Mouse (Mus musculus) intestine, postnatal 0 days (tissue): ENCODE results near the gene Cdhr3. TPM values are rescaled to one million over a fixed set of nuclear protein-coding genes. Genes with fewer than 3 reads are reported as not detected.

Experiments used
- ATAC-seq: fragments of 200-750 bp; cut with Nextera tagmentation; 2 replicates; pipeline ENCODE4 v1.8.0; 2017; ENCODE audit warnings: mild to moderate bottlenecking, moderate TSS enrichment, moderate library complexity
- H3K27ac ChIP-seq: fragments of 300-500 bp; sonication (generic); 2 replicates; pipeline ENCODE4 v1.5.1; 2014; ENCODE audit warnings: mild to moderate bottlenecking, low read depth, low read length, moderate library complexity
- H3K27me3 ChIP-seq: fragments of 300-500 bp; sonication (generic); replicated peaks from 2 replicates; pipeline ENCODE4 v1.6.1; 2014; ENCODE audit warnings: low read length, mixed read lengths; ENCODE audit not compliant: control insufficient read depth, insufficient read depth
- H3K36me3 ChIP-seq: fragments of 300-500 bp; sonication (generic); 2 replicates; pipeline ENCODE4 v1.6.1; 2014; ENCODE audit warnings: mild to moderate bottlenecking, moderate library complexity; ENCODE audit not compliant: control insufficient read depth, insufficient read depth
- H3K4me1 ChIP-seq: fragments of 300-500 bp; sonication (generic); replicated peaks from 2 replicates; pipeline ENCODE4 v1.6.1; 2014; ENCODE audit warnings: antibody characterized with exemption, low read length, mixed read lengths; ENCODE audit not compliant: control insufficient read depth, insufficient read depth
- H3K4me2 ChIP-seq: fragments of 300-500 bp; sonication (generic); replicated peaks from 2 replicates; pipeline ENCODE4 v1.6.1; 2014; ENCODE audit warnings: low read depth, mild to moderate bottlenecking, moderate library complexity
- H3K4me3 ChIP-seq: fragments of 300-500 bp; sonication (generic); 2 replicates; pipeline ENCODE4 v1.5.1; 2014; ENCODE audit warnings: low read depth, low read length
- H3K9ac ChIP-seq: fragments of 300-500 bp; sonication (generic); 2 replicates; pipeline ENCODE4 v1.6.1; 2014; ENCODE audit warnings: mild to moderate bottlenecking, low read depth, low read length
- H3K9me3 ChIP-seq: fragments of 300-500 bp; sonication (generic); 2 replicates; pipeline ENCODE4 v1.6.1; 2016; ENCODE audit warnings: mixed run types; ENCODE audit not compliant: control insufficient read depth
- CTCF ChIP-seq: sonication (generic); IDR thresholded peaks from 2 replicates; pipeline ENCODE4 v1.5.1; 2016; ENCODE audit warnings: low read depth, mild to moderate bottlenecking, control low read depth, antibody characterized with exemption, moderate library complexity
- WGBS: fragments of 180-500 bp; shearing (Covaris S2); extraction: QIAGEN DNeasy Blood & Tissue Kit; methylation state at CpG from one replicate; pipeline ENCODE4 v1.1.7; 2014; 5-methylcytosine and 5-hydroxymethylcytosine counted together
- polyA plus RNA-seq: library from polyadenylated mRNA; unstranded; fragments of >200 nt; fragmentation: Nextera tagmentation; extraction: Ambion mirVana; gene quantifications from 2 replicates; pipeline ENCODE4 v1.2.1, GENCODE M21; 2015

The Cdhr3 gene
- polyA plus RNA-seq = 0.10 TPM in 1 of 2 replicates, not detected in the other

DNA sequence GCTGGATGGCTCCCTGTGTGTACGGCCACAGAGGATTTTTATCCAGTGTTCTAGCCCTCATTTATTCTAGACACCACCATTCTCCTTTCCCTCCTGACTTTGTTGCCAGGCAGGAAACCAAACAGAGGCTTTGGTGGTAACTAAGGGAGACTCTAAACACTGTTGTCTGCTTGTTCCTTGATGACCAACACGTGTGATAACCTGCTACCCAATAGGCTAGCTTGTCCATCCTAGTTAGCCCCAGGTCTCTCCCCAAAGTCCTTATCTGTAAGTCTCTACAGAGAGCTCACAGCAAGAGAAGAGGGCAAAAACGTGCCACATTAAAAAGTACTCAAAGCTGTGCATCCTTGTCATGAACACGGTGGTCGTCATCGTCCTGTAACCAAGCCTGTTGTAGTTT is at the start of gene Cdhr3:
Cdhr3 (minus strand) TSS at position 101 of the 400 bp plus-strand sequence.
- Histone ChIP-seq H3K36me3 (no peaks in the 10 kb centered on the region), H3K27me3 (no peaks in the 10 kb centered on the region), H3K27ac (peak within 1 kb of the TSS; percentile 79), H3K4me2 (peak within 1 kb of the TSS; percentile 17; the same call in 1 of the 2 replicates), H3K4me3 (no peak within 1 kb of the TSS), H3K9ac (no peak within 1 kb of the TSS), H3K9me3 (no peaks in the 10 kb centered on the region), H3K4me1 (0 out of 2 replicates have a peak, but pooled peaks cover 4% of the 10 kb centered on the region)
- TF ChIP-seq CTCF = no peak
- WGBS = 65% methylated on average over 6 of the region's 6 CpGs
- no peak for ATAC-seq

GRCm38 (mm10) chr12:33139083-33139482 is 46.4 kb upstream of the Cdhr3 start:
- Histone ChIP-seq H3K4me3 (no peak overlapping the region), H3K4me2 (no peak overlapping the region), H3K9me3 (no peaks in the 10 kb centered on the region), H3K4me1 (no peaks in the 10 kb centered on the region), H3K9ac (no peak overlapping the region), H3K27ac (no peak overlapping the region), H3K36me3 (no peaks in the 10 kb centered on the region), H3K27me3 (no peaks in the 10 kb centered on the region)
- no peak for ATAC-seq
- 81% methylated on average over 3 of the region's 3 CpGs for WGBS
- no peak for TF ChIP-seq CTCF

- Histone ChIP-seq H3K27me3 (no peaks in the 10 kb centered on the region), H3K4me1 (no peaks in the 10 kb centered on the region), H3K9ac (no peak overlapping the region), H3K4me2 (no peak overlapping the region), H3K27ac (no peak overlapping the region), H3K36me3 (no peaks in the 10 kb centered on the region), H3K9me3 (no peaks in the 10 kb centered on the region), H3K4me3 (no peak overlapping the region)
- WGBS = 86% methylated on average over 1 of the region's 1 CpGs
- ATAC-seq = no peak
- no peak for TF ChIP-seq CTCF
These were observed 45.2 kb upstream of the Cdhr3 start for GRCm38 (mm10) chr12:33137857-33138256.

DNA sequence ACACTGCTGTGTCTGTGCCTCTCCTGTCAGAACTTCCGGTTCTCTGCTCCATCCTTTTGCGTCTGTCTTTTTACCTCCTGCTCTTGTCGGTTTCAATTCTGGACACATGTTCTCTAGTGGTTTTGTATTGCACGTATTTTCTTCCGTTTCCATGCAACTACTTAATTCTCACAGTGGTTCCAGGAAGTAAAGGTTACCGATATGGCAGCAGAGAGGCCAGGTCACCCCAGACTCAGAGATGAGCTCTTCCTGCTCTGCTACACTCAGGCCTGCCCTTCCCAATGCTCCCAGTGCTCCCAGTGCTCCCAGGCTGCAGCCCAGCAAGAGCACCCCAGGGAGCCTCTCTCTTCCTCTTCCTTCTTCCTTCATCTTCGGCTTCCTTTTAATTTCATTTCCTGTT is 39.1 kb upstream of the Cdhr3 start:
- no peaks in the 10 kb centered on the region for H3K4me1 ChIP-seq
- H3K36me3 ChIP-seq = no peaks in the 10 kb centered on the region
- no peaks in the 10 kb centered on the region for H3K9me3 ChIP-seq
- no peak overlapping the region for H3K27ac ChIP-seq
- ATAC-seq = 0 out of 2 replicates have a peak, but pooled peaks have one; percentile 13
- no peak overlapping the region for H3K9ac ChIP-seq
- no peak for TF ChIP-seq CTCF
- no peaks in the 10 kb centered on the region for H3K27me3 ChIP-seq
- no peak overlapping the region for H3K4me3 ChIP-seq
- H3K4me2 ChIP-seq = no peak overlapping the region
- 62% methylated on average over 7 of the region's 7 CpGs for WGBS

DNA sequence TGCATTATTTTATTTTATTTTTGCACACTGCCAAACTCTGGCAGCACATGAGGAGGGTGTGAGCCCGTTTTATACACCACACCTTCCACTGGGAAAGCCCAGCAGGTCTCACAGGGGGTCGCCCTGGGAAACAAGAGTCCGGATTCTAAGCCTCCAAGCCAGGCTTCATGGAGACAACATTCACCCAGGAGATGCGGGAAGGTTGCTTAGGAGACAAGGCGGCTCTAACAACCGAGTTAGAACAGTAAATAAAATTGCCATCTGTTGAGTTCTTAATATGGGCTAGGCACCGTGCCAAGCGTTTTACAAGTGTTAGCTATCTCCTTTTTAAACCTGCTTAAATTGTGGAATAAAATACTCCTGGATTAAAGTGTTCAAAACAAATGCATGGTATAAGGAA is 37.7 kb upstream of the Cdhr3 start:
- no peak for TF ChIP-seq CTCF
- 45% methylated on average over 8 of the region's 8 CpGs for WGBS
- Histone ChIP-seq H3K4me3 (no peak overlapping the region), H3K27ac (no peak overlapping the region), H3K9me3 (no peaks in the 10 kb centered on the region), H3K9ac (no peak overlapping the region), H3K4me2 (no peak overlapping the region), H3K27me3 (no peaks in the 10 kb centered on the region), H3K36me3 (no peaks in the 10 kb centered on the region), H3K4me1 (no peaks in the 10 kb centered on the region)
- ATAC-seq = no peak

GRCm38 (mm10) chr12:33129410-33129809 is 36.7 kb upstream of the Cdhr3 start:
- Histone ChIP-seq H3K9ac (no peak overlapping the region), H3K36me3 (no peaks in the 10 kb centered on the region), H3K9me3 (no peaks in the 10 kb centered on the region), H3K4me3 (no peak overlapping the region), H3K27ac (no peak overlapping the region), H3K27me3 (no peaks in the 10 kb centered on the region), H3K4me1 (no peaks in the 10 kb centered on the region), H3K4me2 (no peak overlapping the region)
- 21% methylated on average over 4 of the region's 4 CpGs for WGBS
- ATAC-seq = no peak
- TF ChIP-seq CTCF = no peak

DNA sequence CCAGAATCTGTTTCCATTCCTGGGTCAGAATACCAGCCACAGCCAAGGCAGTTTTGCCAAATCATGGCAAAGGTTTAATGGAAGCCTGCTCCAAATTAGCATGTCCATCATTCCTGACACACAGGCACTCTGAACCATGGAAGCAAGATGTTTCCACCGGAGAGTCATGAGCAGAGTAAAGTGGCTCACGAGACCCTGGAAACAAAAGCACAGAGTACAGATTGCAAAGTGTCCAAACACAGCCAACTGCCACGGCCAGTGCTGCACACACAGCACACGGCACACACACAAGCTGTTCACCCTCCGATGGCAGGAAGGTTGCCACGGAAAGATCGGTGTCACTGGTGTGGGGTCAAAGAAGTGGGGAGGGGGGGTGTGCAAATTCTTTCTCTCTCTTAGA is 36.0 kb upstream of the Cdhr3 start:
- Histone ChIP-seq H3K9me3 (no peaks in the 10 kb centered on the region), H3K27ac (no peak overlapping the region), H3K9ac (no peak overlapping the region), H3K4me2 (no peak overlapping the region), H3K27me3 (no peaks in the 10 kb centered on the region), H3K4me1 (no peaks in the 10 kb centered on the region), H3K4me3 (no peak overlapping the region), H3K36me3 (no peaks in the 10 kb centered on the region)
- 62% methylated on average over 7 of the region's 7 CpGs for WGBS
- TF ChIP-seq CTCF = no peak
- ATAC-seq = no peak
